Mouse (Mus musculus) heart, embryonic 15.5 days (tissue): ENCODE measurements around the gene Gpd2. TPM values are rescaled to one million over a fixed set of nuclear protein-coding genes. Genes with fewer than 3 reads are reported as not detected.

ENCODE experiments used
- ATAC-seq: fragments of 200-750 bp; cut with Nextera tagmentation; replicated peaks from 2 replicates; pipeline ENCODE4 v1.8.0; 2017; ENCODE audit warnings: low read depth, moderate TSS enrichment; ENCODE audit not compliant: insufficient number of reproducible peaks, insufficient read depth, low FRiP score
- H3K27ac ChIP-seq: fragments of 300-500 bp; sonication (generic); 2 replicates; pipeline ENCODE4 v1.5.1; 2015; ENCODE audit warnings: mild to moderate bottlenecking, inconsistent platforms
- H3K27me3 ChIP-seq: fragments of 300-500 bp; sonication (generic); 2 replicates; pipeline ENCODE4 v1.6.1; 2015; ENCODE audit warnings: inconsistent platforms
- H3K36me3 ChIP-seq: fragments of 300-500 bp; sonication (generic); 2 replicates; pipeline ENCODE4 v1.6.1; 2015; ENCODE audit warnings: mild to moderate bottlenecking, inconsistent platforms
- H3K4me1 ChIP-seq: fragments of 300-500 bp; sonication (generic); replicated peaks from 2 replicates; pipeline ENCODE4 v1.6.1; 2015; ENCODE audit warnings: inconsistent platforms
- H3K4me2 ChIP-seq: fragments of 300-500 bp; sonication (generic); 2 replicates; pipeline ENCODE4 v1.6.1; 2015; ENCODE audit warnings: inconsistent platforms, mild to moderate bottlenecking, moderate library complexity
- H3K4me3 ChIP-seq: fragments of 300-500 bp; sonication (generic); 2 replicates; pipeline ENCODE4 v1.5.1; 2015; ENCODE audit warnings: mild to moderate bottlenecking, inconsistent platforms
- H3K9ac ChIP-seq: fragments of 300-500 bp; sonication (generic); 2 replicates; pipeline ENCODE4 v1.6.1; 2015; ENCODE audit warnings: mild to moderate bottlenecking, inconsistent platforms
- H3K9me3 ChIP-seq: fragments of 300-500 bp; sonication (generic); replicated peaks from 2 replicates; pipeline ENCODE4 v1.6.1; 2016; ENCODE audit warnings: inconsistent platforms
- WGBS: fragments of 180-500 bp; shearing (Covaris S2); methylation state at CpG from one replicate; pipeline ENCODE4 v1.1.7; 2015; ENCODE audit warnings: mixed read lengths; 5-methylcytosine and 5-hydroxymethylcytosine counted together
- polyA plus RNA-seq: library from polyadenylated mRNA; unstranded; fragments of >200 nt; fragmentation: Nextera tagmentation; extraction: Ambion mirVana; gene quantifications from 2 replicates; pipeline ENCODE4 v1.2.1, GENCODE M21; 2015

Gene Gpd2
- polyA plus RNA-seq, 1 experiment from 2014 or later = 10.1 TPM

DNA sequence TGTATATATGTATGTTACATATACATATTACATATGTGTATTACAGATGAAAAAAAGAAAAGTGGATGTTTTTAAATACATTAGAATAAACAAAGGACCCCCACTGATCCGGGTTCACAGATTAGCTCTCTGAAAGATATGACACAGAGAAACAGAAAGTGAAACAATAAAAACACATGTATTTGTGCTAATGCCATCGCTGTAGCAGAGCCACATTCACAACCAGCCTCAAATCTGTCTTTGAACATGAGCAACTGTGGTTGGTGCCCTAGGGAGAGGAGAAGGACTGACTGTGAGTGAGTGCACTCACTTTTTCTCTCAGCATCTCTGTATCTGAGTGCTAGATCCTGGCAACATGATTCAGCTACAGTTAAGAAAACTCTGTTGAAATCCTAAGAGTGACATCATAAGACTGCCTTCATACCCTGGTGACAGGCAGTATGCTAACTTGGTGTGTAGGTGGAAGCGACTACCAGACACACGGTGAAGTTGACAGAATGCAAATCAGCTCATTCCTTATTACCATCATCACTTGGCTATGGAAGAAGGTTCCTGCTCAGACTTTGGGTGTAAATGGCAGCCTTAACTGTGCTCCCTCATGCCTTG, 170.1 kb downstream of the Gpd2 start:
- no peak overlapping the region for H3K27ac ChIP-seq
- WGBS = 73% methylated on average over 4 of the region's 4 CpGs
- H3K9me3 ChIP-seq = no peaks in the 10 kb centered on the region
- H3K9ac ChIP-seq = no peak overlapping the region
- H3K27me3 ChIP-seq = no peaks in the 10 kb centered on the region
- H3K4me3 ChIP-seq = no peak overlapping the region
- no peaks in the 10 kb centered on the region for H3K4me1 ChIP-seq
- no peak overlapping the region for H3K4me2 ChIP-seq
- no peaks in the 10 kb centered on the region for H3K36me3 ChIP-seq
- ATAC-seq = no peak

- H3K4me1 ChIP-seq = no peaks in the 10 kb centered on the region
- H3K27ac ChIP-seq = no peak overlapping the region
- 75% methylated on average over 4 of the region's 4 CpGs for WGBS
- H3K27me3 ChIP-seq = no peaks in the 10 kb centered on the region
- H3K4me3 ChIP-seq = no peak overlapping the region
- no peak overlapping the region for H3K9ac ChIP-seq
- no peaks in the 10 kb centered on the region for H3K9me3 ChIP-seq
- no peak for ATAC-seq
- H3K36me3 ChIP-seq = no peaks in the 10 kb centered on the region
- H3K4me2 ChIP-seq = no peak overlapping the region
These were observed 171.0 kb downstream of the Gpd2 start for GRCm38 (mm10) chr2:57408413-57408812.

DNA sequence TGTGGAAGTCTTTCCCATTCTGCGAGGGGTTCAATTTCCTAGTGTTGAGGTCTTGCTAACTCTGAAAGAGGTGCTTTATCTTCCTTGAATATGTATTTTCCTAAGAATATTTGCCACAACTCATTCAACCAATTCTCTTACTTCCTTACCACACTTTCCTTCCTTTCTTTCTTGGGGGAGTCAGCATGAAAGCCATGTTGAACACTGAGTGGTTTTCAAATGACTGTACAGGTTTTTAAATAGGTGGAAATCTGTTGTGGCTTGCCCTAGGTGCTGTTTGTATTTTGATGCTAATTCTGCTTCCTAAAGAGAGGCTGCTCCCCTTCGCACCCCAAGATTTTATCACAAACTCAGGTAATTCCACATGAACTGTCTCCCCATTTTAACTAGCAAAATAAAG, 174.1 kb downstream of the Gpd2 start:
- Histone ChIP-seq H3K27me3 (no peaks in the 10 kb centered on the region), H3K9me3 (no peaks in the 10 kb centered on the region), H3K27ac (no peak overlapping the region), H3K4me3 (no peak overlapping the region), H3K4me1 (no peaks in the 10 kb centered on the region), H3K9ac (no peak overlapping the region), H3K4me2 (no peak overlapping the region), H3K36me3 (no peaks in the 10 kb centered on the region)
- WGBS = 83% methylated on average over 2 of the region's 2 CpGs
- no peak for ATAC-seq

DNA sequence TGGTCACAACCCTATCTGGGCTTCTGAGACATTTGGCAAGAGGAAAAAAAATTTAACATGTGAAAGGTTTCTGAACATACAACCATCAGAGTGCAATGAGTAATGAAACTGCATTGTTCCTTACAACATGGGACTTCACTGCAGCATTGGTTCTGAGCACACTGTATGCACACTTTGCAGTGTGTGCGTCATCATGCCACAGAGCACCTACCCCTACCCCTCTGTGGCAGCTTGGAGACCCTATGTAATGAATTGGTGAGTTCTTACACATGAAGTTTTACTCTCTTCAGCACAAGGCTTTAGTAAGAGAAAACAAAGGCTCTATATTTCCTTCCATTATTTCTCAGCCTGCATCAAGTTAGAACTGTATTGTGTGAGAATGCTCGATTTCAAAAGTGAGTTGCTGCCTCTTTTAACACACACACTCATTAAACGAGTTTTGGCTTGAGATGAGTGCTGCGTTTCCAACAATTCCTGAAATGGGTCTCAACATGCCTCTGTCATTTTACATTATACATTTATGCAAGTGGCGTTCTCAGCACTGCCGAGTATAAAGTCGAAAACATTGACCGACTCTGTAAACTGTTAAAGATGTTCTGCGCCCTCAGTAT, 177.2 kb downstream of the Gpd2 start:
- H3K4me2 ChIP-seq = no peak overlapping the region
- H3K27me3 ChIP-seq = no peaks in the 10 kb centered on the region
- H3K9ac ChIP-seq = no peak overlapping the region
- no peaks in the 10 kb centered on the region for H3K4me1 ChIP-seq
- no peak overlapping the region for H3K27ac ChIP-seq
- H3K4me3 ChIP-seq = no peak overlapping the region
- WGBS = 80% methylated on average over 9 of the region's 9 CpGs
- H3K9me3 ChIP-seq = no peaks in the 10 kb centered on the region
- no peaks in the 10 kb centered on the region for H3K36me3 ChIP-seq
- ATAC-seq = no peak

GRCm38 (mm10) chr2:57416711-57417110, 179.3 kb downstream of the Gpd2 start:
- H3K4me1 ChIP-seq = no peaks in the 10 kb centered on the region
- no peaks in the 10 kb centered on the region for H3K36me3 ChIP-seq
- ATAC-seq = no peak
- 69% methylated on average over 1 of the region's 1 CpGs for WGBS
- no peaks in the 10 kb centered on the region for H3K27me3 ChIP-seq
- no peak overlapping the region for H3K4me3 ChIP-seq
- H3K9me3 ChIP-seq = no peaks in the 10 kb centered on the region
- no peak overlapping the region for H3K4me2 ChIP-seq
- H3K9ac ChIP-seq = no peak overlapping the region
- H3K27ac ChIP-seq = no peak overlapping the region

Other genes with a start within 250 kb of the Gpd2 start
- 2.1 and 3.1 TPM in 2 replicates for gene Nr4a2, start 113.6 kb upstream of the Gpd2 start, polyA plus RNA-seq